Mouse (Mus musculus) megakaryocyte progenitor cell, adult 5-6 weeks (primary cell): ENCODE measurements around the gene Txlna. TPM values are rescaled to one million over a fixed set of nuclear protein-coding genes. Genes with fewer than 3 reads are reported as not detected.

ENCODE experiments used
- ATAC-seq: replicated peaks from 2 replicates; pipeline ENCODE4 v1.8.0; 2016; ENCODE audit warnings: mild to moderate bottlenecking, moderate TSS enrichment, inconsistent platforms; ENCODE audit not compliant: poor library complexity
- total RNA-seq, 2 experiments: library from RNA; stranded (forward) in 1 of 2; stranded (reverse) in 1 of 2; fragments of 157-497, 149-512 nt in 1 of 2; fragments of 200-1000 nt in 1 of 2; gene quantifications; 2 replicates each; pipeline versions ENCODE4 v1.2.3 to v1.2.4; 2015 to 2017

The Txlna gene
- total RNA-seq, 2 experiments from 2014 or later = 34.6 to 115 TPM

- peak; percentile 99 for ATAC-seq
Observed at GRCm38 (mm10) chr4:129600233-129601158, 40.4 kb downstream of the Txlna start, which contains the start of the genes Eif3i and Tmem234. Gene Eif3i (minus strand): TSS chr4:129600648. Gene Tmem234 (plus strand): TSS chr4:129600668.

DNA sequence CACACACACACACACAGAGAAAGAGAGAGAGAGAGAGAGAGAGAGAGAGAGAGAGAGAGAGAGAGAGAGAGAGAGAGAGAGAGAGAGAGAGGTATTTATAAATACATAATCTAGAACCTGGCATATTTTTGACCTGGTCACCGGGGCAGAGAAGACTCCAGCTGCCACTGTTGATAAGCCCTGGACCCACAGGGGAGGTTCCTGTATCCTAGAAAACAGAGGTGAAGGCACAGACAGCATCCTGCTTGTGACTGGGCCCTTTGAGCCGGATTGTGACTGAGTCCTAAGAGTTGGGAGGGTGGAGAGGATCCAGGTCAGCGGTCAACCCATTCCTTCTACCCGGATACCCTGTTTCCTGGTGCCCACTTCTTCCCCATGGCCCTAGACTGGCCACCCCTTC, 52.0 kb downstream of the Txlna start:
- ATAC-seq = peak; percentile 19; the same call in 1 of the 2 replicates

DNA sequence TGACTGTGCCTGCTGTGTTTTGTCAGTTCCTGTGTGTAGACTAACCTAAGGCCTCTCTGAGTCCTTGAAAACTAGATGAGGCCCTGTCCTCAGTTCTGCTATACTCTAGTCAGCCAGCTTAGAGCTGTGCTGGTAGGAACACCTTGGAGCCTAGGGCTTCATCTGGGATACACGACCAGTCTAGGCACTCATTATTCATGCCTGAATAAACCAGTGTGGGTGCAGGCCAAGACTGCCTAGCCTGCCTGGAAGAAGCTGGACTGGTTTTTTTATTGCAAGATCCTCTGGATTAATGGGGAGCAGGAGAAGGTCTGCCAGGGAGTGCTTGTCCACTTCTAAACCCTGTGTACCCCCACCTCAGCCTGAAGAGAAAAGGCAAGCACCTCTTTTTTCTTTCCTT, 53.9 kb downstream of the Txlna start:
- ATAC-seq = no peak

DNA sequence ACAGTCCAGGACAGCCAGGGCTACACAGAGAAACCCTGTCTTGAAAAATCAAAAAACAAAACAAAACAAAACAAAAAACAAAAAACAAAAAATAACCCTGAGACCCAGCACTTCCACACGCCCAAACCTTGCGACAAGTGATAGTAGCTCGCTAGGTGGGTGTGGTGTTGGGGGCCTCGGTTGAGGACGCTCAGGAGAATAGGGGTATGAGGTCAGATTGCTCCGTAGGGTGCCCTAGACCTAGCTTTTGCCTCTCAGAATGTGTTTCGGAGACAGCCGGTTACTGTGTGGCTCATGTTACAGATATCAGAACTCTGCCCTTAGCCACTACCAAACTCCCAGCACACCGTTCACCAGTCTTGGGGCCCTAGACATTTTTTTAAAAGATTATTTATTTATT, 55.1 kb downstream of the Txlna start:
- ATAC-seq = no peak

GRCm38 (mm10) chr4:129584884-129585608, 55.8 kb downstream of the Txlna start:
- peak; percentile 84 for ATAC-seq

DNA sequence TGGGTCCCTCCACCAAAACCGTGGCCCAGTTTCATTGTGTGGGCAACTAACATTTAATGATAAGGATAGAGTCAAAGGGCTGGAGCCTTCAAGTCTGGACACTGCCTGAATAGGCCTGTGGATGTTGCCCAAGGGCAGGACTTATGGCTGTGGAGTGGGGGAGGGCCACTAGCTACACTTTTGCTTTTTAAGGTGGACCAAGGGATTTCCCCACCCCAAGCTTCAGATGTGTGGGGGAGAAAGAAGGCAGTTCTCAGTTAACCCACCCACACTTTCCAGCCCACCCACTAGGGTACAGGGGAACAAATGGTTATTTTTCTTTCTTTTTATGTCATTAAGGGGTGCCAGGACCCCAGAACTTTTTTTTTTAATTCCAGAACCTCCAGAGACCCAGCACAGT, 56.5 kb downstream of the Txlna start:
- ATAC-seq = no peak

DNA sequence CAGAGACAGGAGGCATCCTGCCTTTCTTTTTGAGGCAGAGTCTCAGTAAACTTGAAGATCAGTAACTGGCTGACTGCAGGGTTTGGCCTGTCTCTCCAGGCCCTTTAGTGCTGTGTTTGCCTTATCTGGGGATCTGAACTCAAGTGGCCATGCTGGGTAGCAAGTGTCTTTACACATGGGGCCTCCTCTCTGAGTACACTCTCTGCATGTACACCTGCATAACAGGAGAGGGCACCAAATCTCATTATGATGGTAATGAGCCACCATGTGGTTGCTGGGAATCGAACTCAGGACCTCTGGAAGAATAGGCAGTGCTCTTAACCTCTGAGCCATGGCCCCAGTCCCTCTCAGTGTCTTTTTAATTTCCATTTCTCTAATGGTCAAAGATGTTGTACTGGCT, 58.6 kb downstream of the Txlna start:
- ATAC-seq = no peak

DNA sequence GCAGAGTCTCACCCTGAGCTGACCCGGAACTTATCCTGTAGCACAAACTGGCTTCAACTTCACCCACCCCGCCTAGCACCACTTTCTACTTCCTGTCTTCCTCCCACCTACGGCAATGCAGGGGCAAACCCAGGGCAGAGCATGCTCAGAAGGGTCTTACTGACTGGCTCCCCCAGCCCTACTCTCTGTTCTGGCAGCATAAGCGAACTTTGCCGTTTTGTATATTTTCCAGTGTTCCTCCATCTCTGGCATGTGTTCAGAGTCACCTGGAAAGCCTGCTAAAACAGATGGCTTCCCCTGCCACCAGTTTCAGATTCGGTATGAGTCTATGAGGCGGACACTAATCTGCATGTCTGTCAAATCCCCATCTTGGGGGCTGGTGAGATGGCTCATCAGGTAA, 60.5 kb downstream of the Txlna start:
- ATAC-seq = no peak

- ATAC-seq = no peak
Observed at GRCm38 (mm10) chr4:129578466-129578865, 62.4 kb downstream of the Txlna start, which contains the start of gene Fam167b. Gene Fam167b (minus strand): TSS chr4:129578549.

- no peak for ATAC-seq
Observed at GRCm38 (mm10) chr4:129577688-129578087, 63.2 kb downstream of the Txlna start.

DNA sequence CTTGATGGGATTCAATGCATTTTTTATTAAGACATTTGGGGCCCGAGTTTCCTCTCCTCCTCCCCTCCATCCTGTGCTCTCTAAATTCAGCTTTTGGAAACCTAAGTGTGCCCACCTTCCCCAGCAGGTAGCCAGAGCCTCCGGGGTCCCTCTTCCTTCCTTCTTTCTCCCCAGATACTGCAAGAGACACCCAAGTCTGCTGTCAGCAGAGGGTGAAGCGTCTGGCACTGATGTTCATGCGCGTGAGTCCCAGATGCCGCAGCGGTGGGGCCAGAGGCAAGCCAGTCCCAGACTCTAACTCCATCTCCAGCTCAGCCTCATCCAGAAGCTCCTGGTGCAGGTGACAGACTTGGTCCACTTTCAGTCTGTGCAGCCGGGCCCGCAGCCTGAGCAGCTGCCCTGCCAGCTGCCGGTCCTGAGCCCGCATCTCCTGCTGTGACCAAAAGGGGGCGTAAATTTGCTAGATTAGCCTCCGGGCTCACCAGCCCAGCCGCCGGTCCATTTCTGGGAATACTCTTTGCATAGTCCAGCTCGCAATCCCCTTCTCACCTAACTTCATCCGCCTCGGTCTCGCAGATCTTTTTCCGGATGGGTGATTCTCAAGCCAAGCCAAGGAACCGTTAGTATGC, 63.9 kb downstream of the Txlna start:
- peak; percentile 71 for ATAC-seq

Other genes with a start within 250 kb of the Txlna start
- gene Zbtb8b, start 200.2 kb downstream of the Txlna start, total RNA-seq (2015) = not detected in 2 replicates
- gene Zbtb8b, start 200.2 kb downstream of the Txlna start, total RNA-seq (2017) = not detected in 2 replicates
- gene Bsdc1, start 179.5 kb downstream of the Txlna start, total RNA-seq (2015) = 14.4 and 14.6 TPM in 2 replicates
- 23.1 and 24.8 TPM in 2 replicates for gene Bsdc1, start 179.5 kb downstream of the Txlna start, total RNA-seq (2017)
- gene Tssk3, start 150.0 kb downstream of the Txlna start, total RNA-seq (2015) = not detected in 2 replicates
- not detected in 2 replicates for gene Tssk3, start 150.0 kb downstream of the Txlna start, total RNA-seq (2017)
- not detected in 2 replicates for gene Fam229a, start 149.9 kb downstream of the Txlna start, total RNA-seq (2015)
- not detected in 2 replicates for gene Fam229a, start 149.9 kb downstream of the Txlna start, total RNA-seq (2017)
- 56.8 and 62.3 TPM in 2 replicates for gene Marcksl1, start 127.5 kb downstream of the Txlna start, total RNA-seq (2015)
- gene Marcksl1, start 127.5 kb downstream of the Txlna start, total RNA-seq (2017) = 37.5 and 43.9 TPM in 2 replicates
- gene Hdac1, start 98.4 kb downstream of the Txlna start, total RNA-seq (2015) = 114 and 119 TPM in 2 replicates
- gene Hdac1, start 98.4 kb downstream of the Txlna start, total RNA-seq (2017) = 58.5 and 79.7 TPM in 2 replicates
- 1.2 and 2.7 TPM in 2 replicates for gene Lck, start 67.4 kb downstream of the Txlna start, total RNA-seq (2015)
- gene Lck, start 67.4 kb downstream of the Txlna start, total RNA-seq (2017) = 3.5 and 4.4 TPM in 2 replicates
- not detected in 2 replicates for gene Fam167b, start 62.5 kb downstream of the Txlna start, total RNA-seq (2015)
- not detected in 2 replicates for gene Fam167b, start 62.5 kb downstream of the Txlna start, total RNA-seq (2017)
- gene Eif3i, start 40.4 kb downstream of the Txlna start, total RNA-seq (2015) = 405 and 434 TPM in 2 replicates
- gene Eif3i, start 40.4 kb downstream of the Txlna start, total RNA-seq (2017) = 298 and 336 TPM in 2 replicates
- 97.2 and 104 TPM in 2 replicates for gene Tmem234, start 40.4 kb downstream of the Txlna start, total RNA-seq (2015)
- 100 and 123 TPM in 2 replicates for gene Tmem234, start 40.4 kb downstream of the Txlna start, total RNA-seq (2017)
- 1.3 TPM in 1 of 2 replicates, not detected in the other for gene Dcdc2b, start 26.8 kb downstream of the Txlna start, total RNA-seq (2015)
- 0.81 TPM in 1 of 2 replicates, not detected in the other for gene Dcdc2b, start 26.8 kb downstream of the Txlna start, total RNA-seq (2017)
- gene Iqcc, start 22.0 kb downstream of the Txlna start, total RNA-seq (2015) = 11.3 and 17.5 TPM in 2 replicates
- 16.8 and 17.9 TPM in 2 replicates for gene Iqcc, start 22.0 kb downstream of the Txlna start, total RNA-seq (2017)
- gene Ccdc28b, start 17.1 kb downstream of the Txlna start, total RNA-seq (2015) = 43.6 and 55.5 TPM in 2 replicates
- gene Ccdc28b, start 17.1 kb downstream of the Txlna start, total RNA-seq (2017) = 53.6 and 57.7 TPM in 2 replicates
- 23.4 and 30.0 TPM in 2 replicates for gene Kpna6, start 31.7 kb upstream of the Txlna start, total RNA-seq (2015)
- 20.4 and 20.9 TPM in 2 replicates for gene Kpna6, start 31.7 kb upstream of the Txlna start, total RNA-seq (2017)
- 23.5 and 26.4 TPM in 2 replicates for gene Tmem39b, start 55.8 kb upstream of the Txlna start, total RNA-seq (2015)
- gene Tmem39b, start 55.8 kb upstream of the Txlna start, total RNA-seq (2017) = 3.0 and 7.3 TPM in 2 replicates
- 104 and 118 TPM in 2 replicates for gene Khdrbs1, start 101.2 kb upstream of the Txlna start, total RNA-seq (2015)
- 87.7 and 97.3 TPM in 2 replicates for gene Khdrbs1, start 101.2 kb upstream of the Txlna start, total RNA-seq (2017)
- 310 and 335 TPM in 2 replicates for gene Ptp4a2, start 170.2 kb upstream of the Txlna start, total RNA-seq (2015)
- gene Ptp4a2, start 170.2 kb upstream of the Txlna start, total RNA-seq (2017) = 303 and 393 TPM in 2 replicates